Mouse (Mus musculus): ENCODE results near the gene Abcg5.

Gene Abcg5

DNA sequence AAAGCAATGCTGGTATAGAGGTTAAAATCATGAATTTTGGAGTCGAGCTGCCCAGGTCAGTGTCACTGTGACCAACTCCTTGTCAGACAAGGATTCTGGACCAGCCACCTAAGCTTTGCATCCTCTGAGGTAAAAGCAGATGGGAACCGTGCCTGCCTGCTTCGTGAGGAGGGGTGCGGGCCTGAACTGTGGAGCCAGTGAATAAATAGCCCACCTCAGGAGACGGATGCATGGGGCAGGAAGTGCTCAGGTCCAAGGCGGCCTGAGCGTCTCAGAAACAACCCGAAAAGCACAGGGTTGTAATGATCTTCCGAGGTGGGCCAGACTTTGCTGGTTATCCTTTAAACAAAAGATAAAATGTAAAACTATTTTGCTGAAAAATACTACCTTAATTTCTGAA is 37.7 kb downstream of the Abcg5 start:
- DNase-seq (ENCODE audit: low read depth, low spot score) = no peak

DNA sequence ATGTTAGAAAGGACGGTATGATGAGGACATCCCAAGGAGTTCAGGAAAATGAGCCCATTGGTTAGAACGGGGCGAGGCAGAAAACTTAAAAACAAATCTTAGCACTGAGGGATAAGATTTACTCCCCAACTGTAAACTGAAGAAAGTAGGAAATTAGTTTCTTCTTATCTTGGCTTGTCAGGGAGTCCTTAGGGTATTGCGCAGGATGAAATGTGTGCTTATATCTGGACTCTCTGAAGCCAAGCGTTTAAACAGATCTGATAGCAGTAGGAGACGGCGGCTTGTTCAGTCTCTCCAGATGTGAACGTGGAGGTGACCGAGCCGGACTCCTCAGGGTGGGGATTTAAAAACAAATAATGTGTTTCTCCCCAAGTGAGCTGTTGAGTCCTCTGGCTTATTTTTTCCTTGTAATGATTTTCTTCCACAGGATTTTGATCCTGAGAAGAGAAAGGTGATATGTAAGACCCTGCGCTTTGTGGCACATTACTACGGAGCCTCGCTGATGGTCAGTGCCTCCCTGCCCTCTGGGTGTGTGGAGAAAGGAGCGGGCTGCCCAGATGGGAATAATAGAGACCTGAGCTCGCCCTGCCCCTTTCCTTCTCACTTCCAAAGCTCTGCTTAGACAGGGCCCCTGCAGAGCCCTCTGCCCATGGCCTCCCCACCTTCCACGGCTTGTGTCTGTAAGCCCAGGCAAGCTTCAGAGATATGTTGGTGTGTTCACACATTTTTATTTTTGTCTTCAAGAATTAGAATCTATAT is 38.3 kb downstream of the Abcg5 start:
- DNase-seq (ENCODE audit: low read depth, low spot score) = no peak

DNA sequence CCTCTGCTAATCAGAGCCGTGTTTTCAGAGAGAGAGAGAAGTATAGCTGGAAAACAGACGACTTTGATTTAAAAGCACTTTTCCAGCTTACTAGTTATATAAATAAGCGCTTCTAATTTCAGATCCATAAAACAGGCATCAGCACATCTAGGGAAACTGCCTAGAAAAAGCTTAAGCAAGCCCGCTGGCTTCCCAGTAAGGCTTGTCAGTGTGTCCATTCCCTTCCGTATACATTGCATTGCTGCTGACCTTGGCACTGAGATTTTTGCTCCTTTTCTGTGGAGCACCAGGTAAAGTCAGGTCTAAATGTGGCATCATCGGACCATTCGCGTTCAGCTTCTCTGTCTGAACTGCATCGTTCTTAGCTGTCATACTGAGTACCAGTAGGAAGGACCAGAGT is 40.5 kb downstream of the Abcg5 start:
- no peak for DNase-seq (ENCODE audit: low read depth, low spot score)

DNA sequence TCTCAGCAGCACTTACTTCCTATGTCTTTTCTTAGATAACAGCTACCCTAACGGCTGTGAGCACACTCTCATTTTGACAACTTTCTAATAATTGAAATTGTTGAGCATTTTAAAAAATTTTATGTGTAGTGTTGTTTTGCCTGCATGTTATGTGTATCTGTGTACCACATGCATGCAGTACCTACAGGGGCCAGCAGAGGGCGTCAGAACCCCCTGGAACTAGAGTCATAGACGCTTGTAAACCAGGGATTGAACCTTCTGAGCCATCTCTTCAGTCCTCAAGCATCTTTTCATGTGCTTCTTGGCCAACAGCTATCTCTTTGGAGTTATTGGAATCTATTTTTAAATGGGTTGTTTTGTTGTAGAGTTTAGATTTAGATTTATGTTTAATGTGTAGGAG is 40.9 kb downstream of the Abcg5 start:
- DNase-seq (ENCODE audit: low read depth, low spot score) = no peak

DNA sequence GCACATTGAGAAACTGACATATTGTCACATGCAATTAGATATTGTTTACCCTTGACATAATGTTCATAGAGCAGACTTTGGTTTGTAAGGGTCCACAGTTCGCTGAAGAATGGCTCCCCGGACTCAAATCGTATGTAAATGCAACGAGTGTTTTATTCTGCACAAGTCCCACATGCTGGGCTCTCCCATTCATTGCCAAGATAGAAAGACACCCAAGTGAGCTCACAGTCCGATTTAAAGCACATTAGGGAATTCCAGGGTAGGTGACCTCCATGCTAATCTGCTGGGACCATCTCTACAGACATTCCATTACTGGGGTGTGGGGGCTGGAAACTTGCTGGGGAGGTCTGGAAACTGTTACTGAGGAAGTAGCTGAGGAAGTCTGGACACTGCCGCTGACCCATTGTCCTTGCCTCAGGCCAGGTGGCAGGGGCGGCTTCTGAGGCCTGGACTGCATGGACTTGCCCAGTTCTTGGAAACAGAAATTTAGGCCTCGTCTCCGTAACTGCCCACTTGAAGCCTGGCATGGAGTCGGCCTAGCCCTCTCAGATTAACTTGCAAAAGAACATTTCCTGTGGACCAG is 42.9 kb downstream of the Abcg5 start:
- no peak for DNase-seq (ENCODE audit: low read depth, low spot score)

DNA sequence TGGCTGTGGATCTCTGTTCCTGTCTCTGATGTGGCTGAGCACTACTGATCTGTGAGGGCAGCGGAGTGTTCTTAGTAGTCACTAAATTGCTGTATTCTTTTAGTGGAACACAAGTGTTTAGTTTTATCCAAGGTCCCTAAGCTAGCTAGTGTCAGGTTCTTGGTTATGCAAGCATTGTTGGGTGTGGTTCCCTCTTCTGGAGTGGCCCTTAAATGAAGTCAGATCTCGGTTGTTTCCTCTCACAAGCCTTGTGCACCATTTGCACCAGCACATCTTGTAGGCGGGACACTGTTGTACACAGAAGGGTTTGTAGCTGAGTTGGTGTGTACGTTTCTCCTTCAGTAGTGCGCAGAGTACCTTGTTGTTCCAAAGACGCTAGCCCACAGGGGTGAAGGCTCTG is 44.8 kb downstream of the Abcg5 start:
- no peak for DNase-seq (ENCODE audit: low read depth, low spot score)

DNA sequence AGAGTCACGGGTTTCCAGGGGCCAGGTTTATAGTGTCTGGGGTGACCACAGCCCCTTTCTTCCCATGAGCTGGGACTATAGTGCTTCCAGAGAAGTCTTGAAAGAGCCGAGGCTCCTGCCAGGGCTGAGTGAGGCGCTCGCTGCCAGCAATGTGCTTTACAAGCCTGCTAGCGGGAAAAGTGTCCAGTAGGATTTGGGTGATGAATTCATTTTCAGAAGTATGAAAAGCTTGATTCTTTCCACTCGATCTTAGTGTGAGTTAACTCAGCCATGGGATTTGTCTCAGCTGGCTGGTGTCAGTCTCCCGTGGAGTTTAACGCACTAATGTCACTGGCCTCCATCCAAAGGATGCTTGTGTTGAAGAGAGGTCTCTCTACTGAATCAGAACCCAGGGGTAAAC is 46.5 kb downstream of the Abcg5 start:
- DNase-seq (ENCODE audit: low read depth, low spot score) = no peak

DNA sequence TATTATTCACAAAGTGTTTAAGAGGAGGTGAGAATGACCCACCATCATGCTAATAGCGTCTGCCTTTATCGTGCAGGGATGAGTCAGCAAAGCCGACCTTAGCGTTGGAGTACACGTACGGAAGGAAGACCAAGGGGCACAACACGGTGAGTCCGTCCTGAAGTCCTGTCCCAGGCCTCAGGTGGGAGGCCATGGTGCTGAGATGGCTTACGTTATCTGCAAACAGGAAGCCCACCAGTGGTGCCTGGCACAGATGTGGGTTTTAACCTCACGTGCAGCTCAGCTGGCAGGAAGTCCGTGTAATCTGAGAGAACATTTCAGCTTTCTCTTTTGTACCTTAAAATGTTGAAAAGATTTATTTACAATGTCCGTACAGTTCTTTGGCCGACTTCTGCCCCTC is 49.4 kb downstream of the Abcg5 start:
- no peak for DNase-seq (ENCODE audit: low read depth, low spot score)

DNA sequence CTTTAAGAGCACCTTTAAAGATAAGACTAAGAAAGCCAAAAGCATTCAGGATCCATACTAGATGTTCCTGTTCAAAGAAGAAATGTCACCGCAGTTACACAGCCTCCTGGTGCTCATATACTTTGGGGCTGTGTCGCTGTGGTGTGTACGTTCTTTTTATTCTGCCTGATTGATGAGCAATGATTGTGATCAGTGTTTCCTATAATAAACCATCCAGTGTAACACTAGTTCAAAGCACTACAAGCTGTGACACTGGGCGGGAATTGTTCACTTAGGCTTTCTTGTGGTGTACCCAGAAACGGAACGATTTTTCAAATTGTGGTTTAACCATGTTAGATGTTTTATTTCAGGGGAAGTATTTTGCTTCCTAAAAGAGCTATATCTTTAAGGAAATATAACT is 51.0 kb downstream of the Abcg5 start:
- DNase-seq (ENCODE audit: low read depth, low spot score) = no peak

DNA sequence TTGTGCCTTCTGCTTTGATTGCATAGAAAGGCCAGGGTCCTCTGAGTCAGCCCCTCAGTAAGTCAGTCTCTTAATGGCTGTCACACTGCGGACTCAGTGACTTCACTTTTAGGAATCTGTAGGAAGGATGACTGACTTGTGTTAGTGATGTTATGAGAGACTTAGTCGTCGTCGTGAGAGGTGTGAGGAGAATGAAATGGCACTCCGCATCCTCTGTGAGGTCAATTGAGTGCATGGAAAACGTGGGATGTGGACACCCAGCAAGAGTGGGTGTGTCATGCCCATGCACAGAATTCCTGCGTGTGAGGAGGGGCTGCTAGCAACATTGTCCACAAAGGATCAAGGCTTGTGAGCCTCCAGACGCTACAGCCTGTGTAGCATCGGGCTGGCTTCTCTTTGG is 54.2 kb downstream of the Abcg5 start:
- no peak for DNase-seq (ENCODE audit: low read depth, low spot score)

DNA sequence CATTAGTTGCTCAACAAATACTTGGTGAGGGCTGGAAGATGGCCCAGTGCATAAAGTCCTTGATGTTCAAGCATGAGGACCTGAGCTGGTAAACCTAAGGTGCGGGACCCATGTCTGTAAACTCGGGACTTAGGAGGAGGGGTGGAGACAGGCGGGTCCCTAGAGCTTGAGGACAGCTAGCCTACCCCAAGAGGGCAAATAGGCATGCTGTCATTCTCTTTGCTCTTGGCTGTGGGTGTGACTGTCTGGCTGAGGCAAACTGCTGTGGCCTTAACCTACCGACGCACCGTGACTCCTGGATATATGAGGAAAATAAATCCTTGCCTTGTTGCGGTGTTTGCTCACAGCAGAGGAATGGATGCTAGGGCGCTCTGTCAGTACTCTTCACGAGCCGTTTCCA is 55.1 kb downstream of the Abcg5 start:
- no peak for DNase-seq (ENCODE audit: low read depth, low spot score)

DNA sequence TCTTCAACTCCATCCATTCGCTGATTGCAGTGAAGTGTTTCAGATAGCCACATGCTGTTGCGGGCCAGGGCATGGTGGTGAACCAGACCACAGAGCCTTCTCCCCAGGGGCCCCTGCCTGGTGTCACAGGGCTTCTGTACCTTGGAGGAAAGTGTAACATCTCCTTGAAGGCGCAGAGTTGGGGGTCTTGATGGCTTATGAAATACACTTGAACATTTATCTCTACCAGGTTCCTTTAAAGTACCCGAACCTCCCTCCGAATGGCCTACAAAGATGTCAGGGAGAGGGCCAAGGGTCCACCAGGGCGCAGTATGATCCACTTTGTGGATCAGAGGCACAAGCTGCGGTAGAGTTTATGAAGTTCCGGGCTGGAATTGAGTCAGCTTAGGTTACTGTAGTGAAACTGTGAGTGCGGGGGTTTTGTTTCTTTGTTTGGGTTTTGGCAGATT is 55.9 kb downstream of the Abcg5 start:
- no peak for DNase-seq (ENCODE audit: low read depth, low spot score)

DNA sequence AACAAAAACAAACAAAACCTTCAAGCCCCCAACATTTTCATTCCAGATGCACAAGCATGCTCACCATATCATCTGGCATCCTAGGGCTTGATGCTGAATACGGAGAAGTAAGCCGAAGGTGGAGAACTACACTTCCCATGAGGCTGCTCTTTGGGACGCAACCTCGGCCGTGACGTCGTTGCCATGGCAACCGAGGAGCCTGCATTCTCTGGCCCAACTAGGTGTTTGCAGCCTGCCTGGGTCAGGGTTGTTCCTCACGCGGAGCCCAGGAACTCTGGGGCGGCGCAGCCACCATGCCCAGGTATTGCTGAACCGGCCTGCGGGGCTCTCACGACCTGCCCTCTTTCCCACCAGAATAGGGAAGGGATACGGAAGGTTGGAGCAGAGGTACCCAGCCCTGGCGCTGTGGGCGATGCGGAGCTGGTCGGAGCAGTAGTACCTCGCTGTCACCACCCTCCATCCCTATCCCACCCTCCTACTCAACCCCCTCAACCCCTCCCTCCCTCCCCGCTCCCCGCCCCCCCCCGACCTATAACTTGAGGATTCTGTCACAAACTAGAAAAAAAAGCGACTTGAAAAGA is 56.4 kb downstream of the Abcg5 start, which contains the start of gene Dync2li1:
Gene Dync2li1, plus strand, starts transcription at position 221 of the 581 bp plus-strand sequence.
- DNase-seq (ENCODE audit: low read depth, low spot score) = peak; percentile 93

DNA sequence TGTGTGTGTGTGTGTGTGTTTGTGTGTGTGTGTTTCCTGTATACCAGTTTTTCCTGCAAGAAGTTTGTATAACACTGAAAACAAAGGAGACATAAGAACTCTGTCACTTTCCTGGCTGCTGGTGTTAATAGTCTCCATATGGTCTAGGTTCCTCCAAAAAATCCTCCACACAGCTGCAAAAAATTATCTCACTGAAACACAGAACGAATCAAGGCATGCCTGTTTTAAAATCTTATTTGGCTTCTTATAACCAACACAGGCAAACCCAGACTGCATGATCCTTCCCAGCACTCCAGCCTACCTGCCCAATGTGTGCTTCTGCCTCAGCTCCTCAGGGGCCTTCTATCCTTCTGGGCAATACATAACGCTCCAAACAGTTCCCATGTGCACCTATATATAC is 59.9 kb downstream of the Abcg5 start:
- DNase-seq (ENCODE audit: low read depth, low spot score) = no peak

DNA sequence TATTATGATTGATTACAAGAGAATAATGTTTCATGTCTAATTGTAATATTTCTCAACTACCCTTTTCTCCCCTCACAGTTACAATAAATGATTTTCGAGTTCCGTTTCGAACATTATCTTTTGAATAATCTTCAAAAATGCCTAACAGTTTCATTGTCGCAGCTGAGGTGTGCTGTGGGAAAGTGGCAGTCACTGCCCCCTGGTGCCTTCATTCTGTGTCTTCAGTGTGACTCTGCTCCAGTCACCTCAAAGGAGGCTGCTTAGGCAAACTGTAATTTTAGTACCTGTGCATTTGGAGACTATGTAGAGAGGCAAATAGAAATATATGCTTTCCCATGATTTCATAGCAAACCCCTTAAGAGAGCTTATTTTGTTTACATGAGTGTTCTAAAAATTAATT is 60.8 kb downstream of the Abcg5 start:
- DNase-seq (ENCODE audit: low read depth, low spot score) = no peak

DNA sequence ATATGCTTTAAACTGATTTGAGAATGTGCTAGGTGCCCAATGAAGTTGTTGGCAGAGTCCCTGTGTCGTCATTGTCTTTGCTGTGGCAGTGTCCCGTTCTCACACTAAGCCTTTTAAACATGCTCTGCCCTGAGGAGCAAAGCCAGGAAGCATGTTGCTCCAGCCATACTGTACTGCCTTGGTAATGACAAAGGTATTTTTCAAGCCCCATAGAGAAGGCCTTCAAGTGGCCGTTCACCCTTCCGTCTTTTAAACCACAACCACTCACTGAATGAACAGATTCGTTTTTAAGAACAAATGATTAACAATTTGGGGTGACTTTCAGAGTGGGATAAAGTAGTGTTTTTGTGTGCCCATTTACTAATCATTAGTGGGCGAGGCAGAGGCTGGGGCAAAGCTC is 61.6 kb downstream of the Abcg5 start:
- no peak for DNase-seq (ENCODE audit: low read depth, low spot score)

DNA sequence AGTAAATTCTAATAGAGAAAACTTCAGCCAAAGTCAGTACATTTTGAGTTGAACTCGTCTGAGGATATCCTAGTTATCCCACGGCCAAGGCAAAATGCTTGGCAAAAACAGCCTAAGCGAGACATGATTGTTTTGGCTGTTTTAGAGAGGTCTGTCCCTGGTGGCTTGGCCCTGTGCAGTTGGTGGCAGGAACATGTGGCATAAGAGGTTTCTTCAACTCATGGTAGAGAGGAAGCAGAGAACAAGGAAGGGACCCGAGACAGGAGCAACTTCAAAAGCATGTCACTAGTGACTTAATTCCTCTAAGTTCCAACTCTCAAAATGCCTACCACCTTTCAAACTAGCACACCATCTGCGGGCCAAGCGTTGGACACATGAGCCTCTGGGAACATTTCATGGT is 62.2 kb downstream of the Abcg5 start:
- no peak for DNase-seq (ENCODE audit: low read depth, low spot score)

DNA sequence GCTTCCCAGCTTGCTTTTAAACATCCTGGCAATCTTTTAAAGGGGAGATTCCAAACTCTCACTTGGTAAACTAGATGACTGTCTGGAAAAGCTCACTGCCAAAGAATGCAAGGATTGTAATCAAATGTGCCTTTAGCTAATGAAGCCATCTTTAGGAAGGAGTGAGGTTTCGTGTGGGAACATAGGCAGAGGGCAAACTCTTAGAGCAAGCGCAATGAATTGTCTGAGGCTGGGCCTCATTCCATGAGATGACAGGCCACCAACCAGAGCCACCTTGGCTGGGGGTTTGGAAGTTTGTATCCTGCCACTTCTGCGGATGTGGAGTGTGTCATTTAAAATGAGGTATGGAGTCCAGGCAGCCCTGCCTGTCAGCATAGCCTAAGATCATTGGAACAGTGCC is 62.7 kb downstream of the Abcg5 start:
- DNase-seq (ENCODE audit: low read depth, low spot score) = no peak

DNA sequence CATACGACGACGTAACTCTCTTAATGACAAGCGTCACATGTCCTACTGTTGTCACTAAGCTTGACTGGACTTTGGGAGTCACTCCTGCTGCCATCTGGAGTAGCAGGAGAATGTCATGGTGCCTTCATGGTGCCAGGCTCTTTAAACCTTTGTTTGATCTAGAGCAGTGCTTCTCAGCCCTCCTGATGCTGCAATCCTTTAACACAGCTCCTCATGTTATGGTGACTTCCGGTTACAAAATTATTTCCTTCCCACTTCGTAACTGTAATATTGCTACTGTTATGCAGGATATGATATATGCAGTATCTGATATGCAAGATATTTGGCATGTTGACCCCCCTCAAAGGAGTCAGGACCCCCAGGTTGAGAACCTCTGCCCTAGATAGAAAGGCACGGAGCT is 63.7 kb downstream of the Abcg5 start:
- no peak for DNase-seq (ENCODE audit: low read depth, low spot score)

DNA sequence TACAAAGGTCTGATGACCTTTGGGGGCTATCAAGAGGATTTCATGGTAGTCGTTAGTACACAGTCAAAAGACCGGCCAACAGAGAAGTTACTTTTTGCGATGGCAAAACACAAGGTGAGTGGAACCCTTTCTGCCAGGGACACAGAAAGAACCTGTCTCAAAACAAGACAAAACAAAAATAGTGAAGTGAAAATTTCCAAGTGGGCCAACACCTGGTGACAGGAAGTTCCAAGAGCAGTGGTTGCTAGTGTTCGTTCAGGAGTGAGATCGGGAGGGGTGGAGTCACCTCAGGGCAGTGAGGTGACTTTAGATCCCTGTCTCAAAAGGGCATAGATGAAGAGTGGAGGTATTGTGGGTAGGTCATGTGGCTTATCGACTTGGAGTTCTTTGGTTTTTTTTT is 64.9 kb downstream of the Abcg5 start:
- no peak for DNase-seq (ENCODE audit: low read depth, low spot score)

DNA sequence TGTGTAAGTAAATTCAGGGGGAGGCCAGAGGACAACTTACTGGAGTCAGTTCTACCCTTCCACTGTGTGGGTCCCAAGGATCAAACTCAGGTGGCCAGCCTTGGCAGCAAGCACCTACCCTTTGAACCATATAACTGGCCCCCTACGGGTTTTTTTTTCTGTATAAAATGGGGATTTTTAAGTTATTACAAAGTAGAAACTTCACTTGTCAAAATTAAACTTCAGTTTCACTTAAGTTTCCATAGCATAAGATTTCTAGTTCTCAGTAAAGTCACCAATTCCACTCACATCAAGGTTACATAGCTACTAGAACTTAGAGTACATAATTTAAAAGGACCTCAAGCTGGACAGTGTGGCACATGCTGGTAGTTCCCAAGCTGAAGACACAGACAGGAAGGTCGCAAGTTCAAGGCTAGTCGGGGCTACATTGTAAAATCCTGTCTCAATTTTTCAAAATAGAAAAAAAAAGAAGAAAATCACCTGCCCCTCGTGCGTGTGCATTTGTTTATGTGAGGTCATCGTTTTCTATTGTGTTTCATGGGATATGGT is 66.2 kb downstream of the Abcg5 start:
- DNase-seq (ENCODE audit: low read depth, low spot score) = no peak

DNA sequence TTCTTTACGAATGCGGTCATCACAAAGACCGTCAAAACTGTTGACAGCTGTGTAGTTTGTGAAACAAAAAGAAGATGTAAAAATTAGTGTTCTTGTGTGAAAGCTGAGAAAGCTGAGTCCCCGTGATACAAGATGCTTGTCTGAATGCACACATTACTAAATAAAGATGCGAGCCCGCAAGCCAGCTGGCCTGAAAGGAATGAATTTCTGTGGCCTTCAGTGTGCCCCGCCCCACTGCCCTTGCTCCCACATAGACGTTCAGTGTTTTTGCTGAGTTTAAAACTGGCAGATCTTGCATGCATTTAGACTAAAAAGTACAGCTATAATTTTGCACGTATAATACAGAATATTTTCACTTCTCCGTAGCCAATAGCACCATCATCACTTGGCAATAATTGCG is 67.0 kb downstream of the Abcg5 start:
- no peak for DNase-seq (ENCODE audit: low read depth, low spot score)

DNA sequence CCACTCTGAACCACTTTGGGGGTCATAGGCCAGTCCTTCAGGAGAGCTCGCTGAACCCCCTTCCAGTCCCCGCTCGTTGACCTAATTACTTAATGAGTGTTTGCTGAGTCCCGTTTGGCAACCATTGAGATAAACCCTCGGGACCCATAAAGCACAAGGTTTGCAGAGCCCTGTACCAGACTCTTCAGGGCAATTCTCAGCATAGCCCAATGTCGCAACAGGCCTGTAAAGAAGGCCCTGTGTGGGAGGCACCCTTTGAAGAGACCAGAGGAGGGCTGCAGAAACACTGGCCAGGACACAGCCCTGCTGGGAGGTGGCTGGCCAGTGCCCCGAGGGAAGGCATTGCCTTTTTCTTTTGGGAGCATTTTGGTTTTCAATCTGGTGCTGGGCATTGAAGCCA is 70.8 kb downstream of the Abcg5 start:
- peak; percentile 55 for DNase-seq (ENCODE audit: low read depth, low spot score)
